Mouse (Mus musculus): ENCODE results near the gene Jun.

Jun gene

GRCm38 (mm10) chr4:95025847-95026600 is 26.0 kb downstream of the Jun start:
- no peak for DNase-seq (ENCODE audit: low spot score)

GRCm38 (mm10) chr4:95023350-95023953 is 28.6 kb downstream of the Jun start:
- DNase-seq (ENCODE audit: low spot score), result no peak

- no peak for DNase-seq (ENCODE audit: low spot score)
These were observed 30.1 kb downstream of the Jun start for GRCm38 (mm10) chr4:95021649-95022637.

GRCm38 (mm10) chr4:95020201-95020600 is 31.8 kb downstream of the Jun start:
- no peak for DNase-seq (ENCODE audit: low spot score)

DNA sequence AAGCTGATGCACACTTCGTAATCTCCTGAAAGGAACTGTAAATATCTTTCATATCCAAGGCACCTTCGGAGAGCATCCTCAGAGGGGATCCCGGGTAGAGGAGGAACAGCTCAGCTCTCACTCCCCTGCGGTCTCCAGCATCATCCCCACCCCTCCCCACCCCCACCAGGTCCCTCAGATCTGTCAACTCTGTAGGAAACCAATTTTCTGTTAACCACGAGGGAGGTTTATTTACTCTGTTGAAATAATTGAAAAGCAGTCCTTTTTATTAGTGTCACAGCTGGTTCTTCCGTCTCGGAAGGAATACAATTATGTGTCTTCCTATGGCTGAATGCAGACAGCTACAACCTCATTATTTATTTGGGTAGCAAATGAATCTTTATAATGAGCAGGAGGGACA is 33.8 kb downstream of the Jun start:
- no peak for DNase-seq (ENCODE audit: low spot score)

GRCm38 (mm10) chr4:95012706-95013105 is 39.3 kb downstream of the Jun start:
- no peak for DNase-seq (ENCODE audit: low spot score)

- DNase-seq (ENCODE audit: low spot score), result no peak
These were observed 39.8 kb downstream of the Jun start for GRCm38 (mm10) chr4:95012256-95012655.

GRCm38 (mm10) chr4:95008175-95009057 is 43.6 kb downstream of the Jun start:
- DNase-seq (ENCODE audit: low spot score), result peak; percentile 86

DNA sequence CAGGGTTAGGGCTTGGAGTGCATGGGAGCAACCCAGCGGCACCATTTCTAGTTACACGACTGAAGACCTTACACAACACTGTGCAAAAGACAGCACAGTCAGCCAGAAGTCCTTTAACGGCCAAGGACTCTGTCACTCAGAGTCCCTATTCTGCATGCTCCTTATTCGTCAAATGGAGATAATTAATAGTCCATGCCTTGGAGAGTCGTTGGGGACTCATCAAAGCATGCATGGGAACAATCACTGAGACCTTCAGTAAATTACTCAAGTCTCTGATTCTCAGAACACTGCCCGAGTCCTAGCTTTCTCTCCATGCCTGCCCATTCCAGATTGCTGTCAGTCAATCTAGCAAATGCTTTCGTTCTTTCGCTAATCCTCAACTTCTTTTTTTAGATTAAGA is 44.3 kb downstream of the Jun start:
- no peak for DNase-seq (ENCODE audit: low spot score)

DNA sequence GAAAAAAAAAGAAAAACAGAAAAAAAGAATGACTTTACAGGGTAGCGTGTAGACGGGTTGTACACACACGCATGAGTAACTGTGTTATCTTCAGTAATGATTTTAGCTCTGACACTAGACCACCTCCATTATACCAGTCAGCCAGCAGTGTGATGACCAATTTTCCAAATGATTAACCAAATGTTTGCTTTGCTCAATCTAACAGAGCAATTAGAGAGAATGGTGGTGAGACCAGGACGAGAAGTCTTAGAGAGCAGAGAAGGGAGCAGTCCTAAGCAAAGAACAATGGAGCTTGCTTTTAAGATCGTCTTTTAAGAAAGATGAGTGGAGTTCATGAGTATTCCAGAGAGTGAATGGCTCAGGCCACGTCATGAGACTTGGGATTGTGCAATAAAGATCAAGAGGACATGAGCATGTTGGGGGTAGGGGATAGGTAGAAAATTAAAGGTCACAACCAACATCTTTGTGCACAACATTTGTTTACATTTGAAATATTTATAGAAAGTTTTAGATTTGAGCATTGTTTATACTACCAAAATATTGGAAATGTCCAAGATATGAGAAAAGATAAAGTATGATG is 46.7 kb downstream of the Jun start:
- no peak for DNase-seq (ENCODE audit: low spot score)

- peak; percentile 20 for DNase-seq (ENCODE audit: low spot score)
These were observed 50.8 kb downstream of the Jun start for GRCm38 (mm10) chr4:95001043-95001775.

DNA sequence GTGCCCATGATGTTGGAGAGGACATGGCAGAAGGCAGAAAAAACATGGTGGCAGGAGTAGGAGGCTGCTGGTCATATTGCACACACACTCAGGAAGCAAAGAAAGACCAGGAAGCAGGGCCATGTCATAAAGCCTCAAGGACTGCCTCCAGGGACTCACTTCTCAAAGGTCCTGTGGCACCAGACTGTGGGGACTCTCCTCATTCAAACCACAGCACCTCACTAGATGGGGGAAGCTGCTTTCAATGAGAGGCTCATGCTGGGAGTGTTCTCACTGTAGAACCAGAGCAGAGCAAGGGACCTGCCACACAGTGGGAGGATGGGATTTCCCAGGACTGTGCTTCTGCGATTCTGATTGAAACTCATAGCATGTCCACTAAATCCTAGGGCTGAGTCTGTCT is 51.9 kb downstream of the Jun start:
- DNase-seq (ENCODE audit: low spot score), result no peak

DNA sequence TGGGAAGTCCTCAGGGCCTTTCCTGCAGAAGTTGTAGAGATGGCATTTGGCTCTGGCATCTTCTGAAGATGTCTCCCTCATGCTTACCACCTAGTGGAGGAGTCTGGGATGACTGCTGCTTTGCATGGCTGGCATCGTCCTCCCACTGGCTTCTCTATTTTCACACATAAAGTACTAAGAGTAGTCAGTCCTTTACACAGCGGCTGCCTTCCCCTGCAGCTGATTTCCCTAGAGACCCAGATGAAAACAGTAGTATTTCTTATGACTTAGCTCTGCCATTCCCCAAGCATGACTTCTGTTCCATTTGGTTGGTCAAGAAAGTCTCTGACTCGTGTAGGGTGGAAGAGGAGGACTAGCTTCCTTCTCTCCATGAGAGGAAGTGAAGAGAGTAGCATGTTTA is 52.8 kb downstream of the Jun start:
- peak; percentile 25 for DNase-seq (ENCODE audit: low spot score)

Data from layer of hippocampus, adult 11-12 months (tissue).